Mouse (Mus musculus) skeletal muscle tissue, postnatal 0 days (tissue): Measurements from ENCODE around the gene Gxylt1. TPM values are rescaled to one million over a fixed set of nuclear protein-coding genes. Genes with fewer than 3 reads are reported as not detected.

Experiments used
- polyA plus RNA-seq: library from polyadenylated mRNA; unstranded; fragments of >200 nt; fragmentation: Nextera tagmentation; extraction: Ambion mirVana; gene quantifications from 2 replicates; pipeline ENCODE4 v1.2.1, GENCODE M21; 2015

Gxylt1 gene
- polyA plus RNA-seq = 3.5 and 3.8 TPM in 2 replicates

DNA sequence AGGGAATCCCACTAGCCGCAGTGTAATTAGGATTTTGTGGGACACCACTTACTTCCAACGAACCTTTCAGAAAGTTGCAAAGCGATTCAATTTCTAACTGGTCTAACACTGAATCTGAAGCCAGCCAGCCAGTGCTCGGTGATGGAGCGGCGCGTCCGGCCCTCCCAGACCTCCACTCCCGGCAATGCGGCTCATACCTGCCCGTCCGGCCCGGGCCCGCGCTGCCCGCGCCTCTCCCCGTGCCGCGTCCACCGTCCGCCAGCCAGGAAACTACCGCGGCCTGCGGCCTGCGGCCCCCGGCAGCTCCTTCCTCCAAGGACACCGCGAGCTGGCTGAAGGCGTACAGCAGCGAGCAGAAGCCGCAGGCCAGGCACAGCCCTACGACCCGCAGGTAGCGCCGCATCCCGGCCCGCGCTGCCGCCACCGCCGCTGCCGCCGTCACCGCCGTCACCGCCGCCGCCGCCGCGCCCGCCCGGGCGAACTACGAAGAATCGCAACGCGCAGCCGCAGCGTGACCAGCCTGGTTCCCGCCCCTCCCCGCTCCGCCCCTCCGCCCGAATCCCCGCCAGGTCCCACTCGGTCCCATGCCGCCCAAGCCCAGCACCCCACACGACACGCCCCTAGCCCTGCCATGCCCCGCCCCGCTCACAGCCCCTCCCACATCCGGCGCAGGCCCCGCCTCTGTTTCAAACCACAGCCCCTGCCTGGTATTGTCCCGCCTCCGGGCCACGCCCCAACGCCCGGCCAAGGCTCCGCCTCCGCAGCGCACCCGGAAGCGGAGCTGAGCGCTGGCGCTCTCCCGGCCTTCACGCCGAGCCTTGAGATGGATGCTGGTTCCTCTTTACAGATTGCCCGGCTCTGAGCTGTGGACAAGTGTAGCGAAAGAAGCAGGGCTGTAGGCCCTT lies at the start of gene Gxylt1:
Gxylt1 (minus strand) TSS at position 501 of the 905 bp plus-strand sequence.

Other genes starting within 250 kb of the Gxylt1 start
- gene Yaf2, start 61.8 kb upstream of the Gxylt1 start, polyA plus RNA-seq = 41.8 and 46.8 TPM in 2 replicates
- 95.3 and 109 TPM in 2 replicates for gene Zcrb1, start 123.2 kb upstream of the Gxylt1 start, polyA plus RNA-seq
- 16.6 and 17.0 TPM in 2 replicates for gene Pphln1, start 123.2 kb upstream of the Gxylt1 start, polyA plus RNA-seq